Mouse (Mus musculus) right cerebral cortex, postnatal 25 days (tissue): ENCODE data around the gene Clns1a.

Experiments used
- DNase-seq: peaks from one replicate; pipeline ENCODE4 v3.0.0; 2022

Gene Clns1a

GRCm38 (mm10) chr7:97728666-97729614 is 32.5 kb downstream of the Clns1a start:
- no peak for DNase-seq

GRCm38 (mm10) chr7:97730427-97730826 is 34.0 kb downstream of the Clns1a start:
- no peak for DNase-seq

GRCm38 (mm10) chr7:97733606-97734005 is 37.2 kb downstream of the Clns1a start:
- DNase-seq, result no peak

- DNase-seq, result no peak
Observed at GRCm38 (mm10) chr7:97735021-97735420, 38.6 kb downstream of the Clns1a start.

- DNase-seq, result no peak
Observed at GRCm38 (mm10) chr7:97735886-97736420, 39.5 kb downstream of the Clns1a start.

- DNase-seq, result no peak
Observed at GRCm38 (mm10) chr7:97737256-97737637, 40.8 kb downstream of the Clns1a start.

GRCm38 (mm10) chr7:97737638-97738456 is 41.4 kb downstream of the Clns1a start, which contains the start of gene Aqp11:
TSS of gene Aqp11 (minus strand) at chr7:97738289.
- DNase-seq, result peak; percentile 84

GRCm38 (mm10) chr7:97740948-97741347 is 44.5 kb downstream of the Clns1a start:
- no peak for DNase-seq

- no peak for DNase-seq
Observed at GRCm38 (mm10) chr7:97741756-97742291, 45.4 kb downstream of the Clns1a start.

GRCm38 (mm10) chr7:97745299-97745698 is 48.9 kb downstream of the Clns1a start:
- DNase-seq, result no peak

- DNase-seq, result no peak
Observed at GRCm38 (mm10) chr7:97747176-97747707, 50.8 kb downstream of the Clns1a start.

GRCm38 (mm10) chr7:97747787-97748497 is 51.5 kb downstream of the Clns1a start:
- DNase-seq, result peak; percentile 81

- no peak for DNase-seq
Observed at GRCm38 (mm10) chr7:97748527-97749206, 52.2 kb downstream of the Clns1a start.

GRCm38 (mm10) chr7:97749207-97750190 is 53.1 kb downstream of the Clns1a start:
- DNase-seq, result no peak

- no peak for DNase-seq
Observed at GRCm38 (mm10) chr7:97756967-97757881, 60.8 kb downstream of the Clns1a start.

- no peak for DNase-seq
Observed at GRCm38 (mm10) chr7:97764591-97764990, 68.2 kb downstream of the Clns1a start.

- DNase-seq, result peak; percentile 71
Observed at GRCm38 (mm10) chr7:97765181-97765962, 68.9 kb downstream of the Clns1a start.

GRCm38 (mm10) chr7:97765963-97766347 is 69.5 kb downstream of the Clns1a start:
- DNase-seq, result no peak
